Mouse (Mus musculus) regulatory T cell (primary cell): ENCODE data around the gene Fxyd3.

ENCODE experiments used
- in situ Hi-C: fragments of 300-600 bp; cut with MboI, MseI; formaldehyde crosslinking; loops from one replicate; pipeline ENCODE4 v1.15.1; 2025; ENCODE audit warnings: high pct_unique_total_duplicates

Fxyd3 gene

DNA sequence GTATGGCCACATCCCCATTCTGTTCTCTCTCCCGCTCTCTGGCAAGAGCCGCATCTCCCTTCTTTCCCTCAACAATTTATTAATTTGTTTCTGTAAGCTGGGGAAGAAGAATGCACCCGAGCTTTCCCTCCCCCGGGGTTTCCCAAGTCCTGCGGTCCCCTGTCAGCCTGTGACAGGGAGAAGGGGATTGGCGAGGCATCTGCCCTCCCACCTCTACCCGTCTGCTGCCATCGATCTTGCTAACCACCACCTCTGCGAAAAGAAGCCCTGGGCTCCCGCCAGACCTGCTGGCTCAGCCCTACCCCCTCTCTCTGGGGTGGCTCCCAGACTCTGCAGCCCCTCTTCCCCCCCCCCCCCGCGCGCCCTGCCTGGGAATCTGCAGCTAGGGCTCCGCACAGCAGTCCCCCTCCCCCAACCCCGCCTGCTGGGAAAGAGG is 26.6 kb downstream of the Fxyd3 start:
- in situ Hi-C loops = loop anchor here (5.0 kb wide), 1 partner anchor 127 kb away; no protein-coding TSS in a partner anchor

DNA sequence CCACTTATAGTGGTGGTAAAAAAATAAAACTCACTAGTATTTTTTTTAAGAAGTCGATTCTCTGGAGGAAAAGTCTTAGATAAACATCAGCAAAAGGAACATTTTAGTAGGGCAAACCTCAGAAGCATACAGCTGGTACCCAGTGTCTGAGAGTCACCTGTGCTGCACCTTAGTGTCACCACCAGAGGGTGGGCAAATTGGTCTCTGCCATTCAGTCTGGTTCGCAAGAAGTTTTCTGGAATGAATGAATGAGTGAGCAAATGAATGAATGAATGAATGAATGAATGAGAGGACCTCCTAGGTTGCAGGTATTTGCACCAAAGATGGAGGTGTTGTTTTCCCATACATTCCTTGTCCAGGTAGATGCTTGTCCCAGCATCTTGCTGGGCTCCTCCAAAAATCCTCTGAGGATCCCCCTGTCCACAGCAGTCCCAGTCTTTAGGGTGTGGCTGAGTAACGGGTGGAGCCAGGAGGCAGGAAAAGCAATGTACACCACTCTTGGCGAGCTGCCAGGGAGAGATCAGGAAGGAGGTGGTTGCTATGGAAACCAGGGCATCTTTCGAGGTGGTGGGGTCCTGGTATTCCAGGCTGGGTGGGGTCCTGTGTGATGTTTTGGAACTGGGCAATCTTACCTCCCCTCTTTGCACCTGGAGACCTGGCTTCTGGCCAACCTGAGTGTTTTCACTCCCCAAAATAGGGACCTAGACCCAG is 27.2 kb downstream of the Fxyd3 start:
- in situ Hi-C loops = loop anchor here (5.0 kb wide), 1 partner anchor 128 kb away; no protein-coding TSS in a partner anchor

DNA sequence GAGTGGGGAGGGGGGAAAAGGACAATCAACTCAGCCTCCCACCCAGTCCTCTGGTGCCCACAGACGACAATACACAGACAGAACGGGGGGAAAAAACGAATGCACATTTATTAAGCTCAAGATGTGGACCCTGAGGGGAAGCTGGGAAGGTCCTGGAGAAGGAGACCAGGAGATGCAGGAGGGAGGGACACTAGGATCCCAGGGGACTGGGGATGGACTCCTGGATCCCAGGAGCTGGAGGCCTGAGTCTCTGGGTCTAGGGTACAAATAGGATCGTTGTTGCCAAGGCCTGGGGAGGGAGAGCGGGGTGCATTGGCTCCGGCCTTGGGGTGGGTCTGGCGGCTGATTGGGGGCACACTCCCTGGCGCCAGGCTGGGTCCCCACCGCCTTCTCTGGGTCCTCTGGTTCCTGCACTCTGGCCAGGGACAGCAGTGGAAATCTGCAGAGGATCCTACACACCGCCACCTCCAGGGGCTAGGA is 34.0 kb downstream of the Fxyd3 start, which contains the start of gene Fxyd5:
TSS of gene Fxyd5 (minus strand) at position 51 of the 480 bp plus-strand sequence.
- in situ Hi-C loops = loop anchor here (5.0 kb wide), 1 partner anchor 105 kb away; no protein-coding TSS in a partner anchor

DNA sequence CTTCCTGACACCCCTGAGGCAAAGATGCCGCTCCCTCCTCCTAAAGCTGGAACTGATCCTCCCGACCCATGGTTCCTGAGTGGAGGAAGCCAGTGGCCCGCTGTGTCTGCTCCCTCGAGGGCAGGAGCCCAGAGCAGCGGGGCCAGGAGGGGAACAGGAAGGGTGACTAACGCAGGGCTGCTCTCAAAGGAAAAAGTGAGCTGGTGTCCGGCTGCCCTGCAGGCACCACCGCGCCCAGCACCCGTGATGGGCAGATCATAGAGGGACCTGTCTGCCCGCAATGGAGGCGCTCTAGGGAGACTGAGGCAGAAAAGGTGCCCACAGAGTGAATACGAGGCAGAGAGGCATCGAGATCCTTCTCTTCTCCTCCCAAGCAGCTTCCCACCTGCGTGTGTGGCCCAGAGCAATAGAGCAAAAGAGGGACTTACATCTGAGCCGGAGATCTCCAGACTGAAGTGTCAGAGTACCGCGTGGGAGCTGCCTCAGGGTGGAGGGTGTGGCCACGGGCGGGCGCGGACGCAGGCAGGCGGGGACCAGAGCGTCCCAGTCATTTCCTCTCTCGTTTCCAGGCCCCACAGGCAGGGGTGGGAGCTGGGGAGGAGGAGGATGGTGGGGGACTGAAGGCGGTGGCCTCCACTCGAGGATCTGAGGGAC is 34.7 kb downstream of the Fxyd3 start:
- in situ Hi-C loops = loop anchor here (5.0 kb wide), 1 partner anchor 106 kb away; no protein-coding TSS in a partner anchor

DNA sequence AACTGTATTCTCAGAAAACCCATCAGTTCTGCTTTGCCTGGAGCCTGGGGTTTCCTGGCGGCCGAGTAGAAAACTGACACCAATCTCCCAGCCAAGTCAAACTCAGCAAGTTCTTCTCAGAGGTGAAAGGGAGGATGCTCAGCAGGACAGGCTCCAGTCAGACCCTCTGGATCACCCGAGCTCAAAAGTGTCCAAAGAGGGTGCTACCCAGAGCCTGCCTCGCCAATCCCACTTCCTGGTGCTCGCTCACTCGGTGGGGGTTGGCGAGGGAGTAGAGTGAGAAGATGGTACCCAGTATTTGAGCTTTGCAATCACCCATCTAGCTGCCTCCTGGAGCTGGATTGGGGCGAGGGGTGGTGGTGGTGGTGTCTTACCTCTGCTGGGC is 35.5 kb downstream of the Fxyd3 start:
- in situ Hi-C loops = loop anchor here (5.0 kb wide), 1 partner anchor 106 kb away; no protein-coding TSS in a partner anchor

DNA sequence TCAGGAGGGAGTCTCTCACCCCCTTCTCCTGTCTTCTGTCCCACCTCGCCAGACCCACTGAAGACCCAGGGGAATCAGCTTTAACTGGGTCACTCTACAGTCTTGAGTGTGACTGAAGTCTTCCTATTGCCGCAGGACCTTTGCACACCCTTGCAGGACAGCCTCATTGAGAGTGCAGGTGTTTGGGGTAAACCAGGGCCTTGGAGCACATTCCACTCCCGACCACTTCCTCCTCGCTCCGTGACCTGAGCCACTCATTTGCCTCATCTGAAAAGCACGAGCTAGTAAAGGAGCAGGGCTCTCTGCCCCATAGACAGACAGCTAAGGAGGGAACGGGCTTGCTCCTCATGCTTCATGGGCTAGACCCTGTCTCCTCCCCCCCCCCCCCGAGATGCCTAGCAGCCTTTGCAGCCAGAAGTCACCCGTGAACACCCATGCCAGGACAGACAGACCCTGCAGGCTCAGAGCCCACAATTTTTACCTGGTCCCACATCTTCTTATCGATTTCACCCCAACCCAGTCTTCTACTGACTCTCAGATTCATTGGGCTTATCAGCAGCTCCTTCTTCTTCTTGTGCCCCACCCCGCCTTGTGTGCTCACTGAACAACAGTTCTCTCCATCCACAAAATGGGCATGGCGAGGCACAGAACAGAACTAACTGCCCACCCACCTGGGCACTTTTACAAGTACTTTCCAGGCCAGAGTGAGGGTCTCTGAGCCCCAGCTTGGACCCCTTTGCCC is 36.1 kb downstream of the Fxyd3 start:
- in situ Hi-C loops = loop anchor here (5.0 kb wide), 1 partner anchor 107 kb away; no protein-coding TSS in a partner anchor

DNA sequence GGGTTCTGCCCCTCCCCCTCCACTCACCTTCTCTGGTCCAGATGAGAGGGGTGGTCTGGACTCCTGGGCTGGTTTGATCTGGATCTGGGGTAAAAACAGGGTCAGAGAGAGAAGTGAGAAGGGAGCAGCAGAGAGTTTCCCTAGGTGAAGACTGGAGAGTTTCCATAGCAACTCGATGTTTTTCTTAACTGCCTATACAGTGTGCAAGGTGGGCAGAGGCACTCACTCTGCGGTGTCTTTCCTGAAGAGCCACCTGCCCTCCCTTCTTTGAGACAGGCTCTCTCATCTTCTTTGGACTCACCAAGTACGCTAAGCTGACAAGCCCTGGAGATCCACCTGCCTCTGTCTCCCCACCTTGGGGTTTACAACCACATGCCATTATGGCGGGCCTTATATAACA is 37.5 kb downstream of the Fxyd3 start:
- in situ Hi-C loops = no loop called here

DNA sequence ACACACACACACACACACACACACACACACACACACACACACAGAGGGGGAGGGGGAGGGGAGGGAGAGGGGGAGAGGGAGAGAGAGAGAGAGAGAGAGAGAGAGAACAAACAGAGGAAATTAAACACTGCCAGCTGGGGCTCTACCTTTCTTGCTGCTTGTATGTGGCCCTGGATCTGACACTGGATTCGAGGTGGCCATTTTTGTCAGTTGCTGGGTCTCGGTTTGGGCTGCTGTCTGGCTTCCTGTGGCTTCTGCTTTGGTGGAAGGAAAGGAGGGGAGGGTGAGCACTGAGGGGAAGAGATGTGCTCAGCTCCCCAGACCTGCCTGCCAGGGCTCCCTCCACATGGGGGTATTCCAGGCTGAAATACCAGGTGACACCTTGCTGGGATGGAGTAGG is 38.8 kb downstream of the Fxyd3 start:
- in situ Hi-C loops = no loop called here

DNA sequence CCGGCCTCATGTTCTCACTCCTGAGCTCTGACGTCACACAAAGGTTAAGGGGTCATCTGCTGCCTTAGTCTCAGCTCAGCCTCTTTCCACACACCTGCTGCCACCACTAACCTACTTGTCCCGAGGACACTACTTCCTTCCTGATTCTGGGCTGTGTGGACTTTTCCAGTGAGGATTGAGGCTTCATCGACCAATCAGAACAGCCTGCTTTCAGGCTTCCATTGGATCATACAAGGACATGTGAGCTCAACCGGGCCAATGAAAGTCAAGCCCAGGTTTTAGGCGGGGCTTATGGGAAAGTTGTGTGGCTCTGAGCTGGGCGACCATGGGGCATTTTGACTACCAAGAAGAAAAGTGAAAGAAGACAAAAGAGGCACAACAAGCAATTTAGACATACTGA is 39.6 kb downstream of the Fxyd3 start:
- in situ Hi-C loops = no loop called here

DNA sequence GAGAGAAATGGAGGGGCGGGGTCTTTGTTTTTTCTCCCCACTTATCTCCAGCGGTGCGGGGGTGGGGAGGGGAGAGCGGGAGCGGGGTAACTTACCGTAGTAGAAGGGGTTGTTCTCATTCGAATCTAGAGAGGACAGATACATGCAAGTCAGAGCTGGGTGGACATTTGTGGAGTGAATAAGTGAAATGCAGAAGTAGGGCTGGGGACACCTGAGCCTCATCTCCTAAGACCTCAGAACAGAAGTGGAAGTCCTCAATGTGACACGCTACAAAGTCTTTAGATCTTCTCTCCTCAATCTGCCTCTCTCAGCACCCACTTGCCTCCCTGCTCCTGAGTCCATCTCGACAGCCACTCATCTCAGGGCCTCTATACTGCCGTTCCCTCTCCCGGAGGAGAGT is 41.2 kb downstream of the Fxyd3 start:
- in situ Hi-C loops = no loop called here

DNA sequence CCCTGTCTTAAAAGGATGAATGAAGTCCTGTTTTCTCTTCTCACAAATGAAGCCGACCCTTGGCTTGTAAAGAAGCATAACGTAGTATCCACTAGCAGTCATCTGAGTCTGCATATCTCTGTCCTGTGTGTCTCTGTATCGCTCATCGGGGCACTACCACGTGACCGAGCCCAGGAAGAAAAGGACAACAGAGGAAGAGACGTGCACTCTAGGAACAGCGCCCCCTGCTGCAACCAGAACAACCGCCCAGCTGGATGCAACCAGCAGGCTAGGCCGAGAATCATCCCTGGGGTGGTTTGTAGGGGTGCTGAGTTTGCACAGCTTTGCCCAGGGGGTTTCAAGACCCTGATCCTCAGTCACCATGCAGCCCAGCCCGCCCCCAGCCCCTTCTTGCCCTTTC is 41.7 kb downstream of the Fxyd3 start:
- in situ Hi-C loops = no loop called here

DNA sequence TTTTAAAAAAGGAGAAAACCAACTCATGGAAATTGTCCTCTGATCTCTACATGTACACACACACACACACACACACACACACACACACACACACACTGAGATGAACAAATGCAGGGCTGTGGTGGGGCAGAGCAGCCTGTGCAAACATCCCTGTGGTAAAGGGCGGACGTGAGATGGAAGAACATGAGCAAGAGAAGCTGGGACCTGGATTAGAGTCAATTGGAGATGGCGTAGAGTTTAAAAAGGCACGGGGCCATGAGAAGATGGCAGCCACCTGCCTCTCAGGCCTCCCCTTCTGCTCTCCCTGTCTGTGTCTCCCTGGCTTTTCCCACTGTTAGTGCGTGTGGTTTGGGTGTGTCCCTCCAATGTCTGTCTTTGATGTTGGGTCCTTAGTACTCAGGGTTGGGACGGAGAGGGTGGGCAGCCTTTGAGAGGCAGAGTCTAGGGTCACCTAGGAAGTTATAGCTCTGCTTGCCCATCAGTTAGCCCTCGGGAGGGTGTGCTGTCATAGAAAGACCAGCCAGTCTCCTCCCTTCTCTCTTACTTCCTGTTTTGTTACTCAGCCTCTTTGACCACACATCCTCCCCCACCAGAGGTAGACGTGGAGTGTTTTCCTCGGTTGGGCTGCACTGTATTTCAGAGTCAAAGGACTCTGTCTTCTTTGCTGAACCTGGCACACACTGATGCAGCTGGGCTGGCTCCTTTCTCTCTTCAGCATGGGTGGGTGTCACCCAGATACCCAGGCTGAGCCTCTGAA is 42.9 kb downstream of the Fxyd3 start:
- in situ Hi-C loops = no loop called here

DNA sequence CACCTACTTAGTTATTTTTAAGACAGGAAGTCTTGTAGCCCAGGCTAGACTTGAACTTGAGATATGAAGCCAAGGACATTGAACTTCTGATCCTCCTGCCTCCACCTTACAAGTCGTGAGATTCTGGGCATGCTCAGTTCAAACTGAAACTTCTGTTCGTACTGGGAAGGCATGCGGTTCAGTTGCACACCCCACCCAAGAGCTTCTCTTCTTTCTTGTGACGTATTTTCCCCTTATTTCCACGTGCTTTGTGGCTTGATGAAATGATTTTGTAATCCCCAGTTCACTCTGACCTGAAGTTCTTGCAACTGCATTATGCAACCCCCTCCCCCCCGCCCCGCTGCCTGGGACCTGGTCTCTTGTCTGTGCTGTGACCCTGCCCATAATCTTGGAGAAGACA is 44.8 kb downstream of the Fxyd3 start:
- in situ Hi-C loops = no loop called here

DNA sequence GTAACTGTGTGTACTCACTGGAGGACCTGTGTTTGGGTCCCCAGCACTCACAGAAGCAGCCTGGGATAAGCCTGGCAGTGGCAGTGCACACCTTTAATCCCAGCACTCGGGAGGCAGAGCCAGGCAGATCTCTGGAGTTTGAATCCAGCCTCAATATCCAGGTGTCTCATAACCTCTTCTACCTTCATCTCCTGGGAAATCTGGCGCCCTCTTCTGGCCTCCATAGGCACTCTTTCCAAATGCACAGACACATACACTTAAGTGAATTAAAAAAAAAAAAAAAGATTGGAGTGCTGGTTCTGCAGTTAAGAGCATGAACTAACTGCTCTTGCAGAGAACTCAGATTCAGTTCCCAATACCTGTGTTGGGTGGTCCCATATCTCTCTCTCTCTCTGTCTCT is 45.8 kb downstream of the Fxyd3 start:
- in situ Hi-C loops = no loop called here

DNA sequence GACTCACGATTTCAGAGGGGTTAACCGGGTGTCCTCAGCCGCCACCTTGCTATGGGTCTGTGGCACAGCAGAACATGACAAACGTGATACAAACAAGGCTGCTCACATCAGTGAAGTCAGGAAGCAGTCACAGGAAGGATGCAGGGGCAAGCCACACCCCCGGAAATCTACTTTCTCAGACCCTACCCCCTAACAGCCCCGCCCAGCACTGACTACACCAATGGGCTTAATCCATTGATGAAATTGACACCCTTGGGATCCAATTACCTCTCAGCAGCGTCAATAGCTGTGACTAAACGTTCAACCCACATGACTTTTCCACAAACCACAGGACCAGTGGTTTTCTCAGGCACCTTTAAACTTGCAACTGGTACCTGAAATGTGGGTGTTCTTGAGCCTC is 47.9 kb downstream of the Fxyd3 start:
- in situ Hi-C loops = no loop called here
